Mouse (Mus musculus) myocyte (in vitro differentiated cells): ENCODE results near the gene Htr1f. TPM values are rescaled to one million over a fixed set of nuclear protein-coding genes. Genes with fewer than 3 reads are reported as not detected.

Experiments
- H3K27me3 ChIP-seq: one replicate; pipeline ENCODE4 v1.6.1; 2011; ENCODE audit not compliant: control insufficient read depth, insufficient read depth, insufficient read length
- H3K36me3 ChIP-seq: one replicate; pipeline ENCODE4 v1.6.1; 2011; ENCODE audit not compliant: control insufficient read depth, insufficient read depth
- H3K4me2 ChIP-seq: one replicate; pipeline ENCODE4 v1.6.1; 2011; ENCODE audit warnings: low read depth, control low read depth
- H3K4me3 ChIP-seq: one replicate; pipeline ENCODE4 v1.5.1; 2011; ENCODE audit warnings: mild to moderate bottlenecking, control low read depth, moderate library complexity
- H3K79me2 ChIP-seq: one replicate; pipeline ENCODE4 v1.6.1; 2011; ENCODE audit not compliant: control insufficient read depth, insufficient read depth
- H3ac ChIP-seq: one replicate; pipeline ENCODE4 v1.6.1; 2011; ENCODE audit not compliant: control insufficient read depth, insufficient read length
- CEBPB ChIP-seq: IDR thresholded peaks from 2 replicates; pipeline ENCODE4 v1.6.1; 2011; ENCODE audit warnings: mild to moderate bottlenecking, moderate library complexity; ENCODE audit not compliant: poor library complexity, insufficient read depth, severe bottlenecking
- E2F4 ChIP-seq: IDR thresholded peaks from one replicate; pipeline ENCODE4 v1.6.1; 2011; ENCODE audit warnings: mild to moderate bottlenecking, control low read depth, moderate library complexity; ENCODE audit not compliant: insufficient read depth
- MAX ChIP-seq: IDR thresholded peaks from one replicate; pipeline ENCODE4 v1.6.1; 2011; ENCODE audit warnings: low read depth, mild to moderate bottlenecking, control low read depth
- MYOD1 ChIP-seq, 3 experiments: IDR thresholded peaks; one replicate each; pipeline ENCODE4 v1.6.1; 2011; ENCODE audit warnings: control low read depth in 2 of 3, low read depth in 2 of 3, mild to moderate bottlenecking in 2 of 3, moderate library complexity in 1 of 3; ENCODE audit not compliant: insufficient read length in 2 of 3, control insufficient read depth in 1 of 3
- MYOG ChIP-seq, 3 experiments: IDR thresholded peaks; one replicate each; pipeline ENCODE4 v1.6.1; 2011; ENCODE audit warnings: control low read depth in 2 of 3, low read depth in 2 of 3, mild to moderate bottlenecking in 2 of 3; ENCODE audit not compliant: insufficient read length in 2 of 3, control insufficient read depth in 1 of 3, insufficient read depth in 1 of 3
- POLR2A ChIP-seq: IDR thresholded peaks from one replicate; pipeline ENCODE4 v1.6.1; 2011; ENCODE audit warnings: low read depth, mild to moderate bottlenecking, control low read depth, moderate library complexity; ENCODE audit not compliant: insufficient read length
- POLR2AphosphoS2 ChIP-seq: IDR thresholded peaks from one replicate; pipeline ENCODE4 v1.6.1; 2011; ENCODE audit warnings: low read depth, control low read depth; ENCODE audit not compliant: insufficient read length
- REST ChIP-seq: IDR thresholded peaks from one replicate; pipeline ENCODE4 v1.6.1; 2011; ENCODE audit warnings: mild to moderate bottlenecking, control low read depth, moderate library complexity; ENCODE audit not compliant: insufficient read depth, insufficient read length
- SRF ChIP-seq: IDR thresholded peaks from one replicate; pipeline ENCODE4 v1.6.1; 2011; ENCODE audit warnings: low read depth; ENCODE audit not compliant: control insufficient read depth, insufficient read length
- TCF12 ChIP-seq: IDR thresholded peaks from one replicate; pipeline ENCODE4 v1.6.1; 2011; ENCODE audit warnings: mild to moderate bottlenecking, control low read depth; ENCODE audit not compliant: poor library complexity, insufficient read depth, severe bottlenecking
- TCF3 ChIP-seq: IDR thresholded peaks from one replicate; pipeline ENCODE4 v1.6.1; 2011; ENCODE audit warnings: low read depth, control low read depth; ENCODE audit not compliant: insufficient read length
- USF1 ChIP-seq: IDR thresholded peaks from one replicate; pipeline ENCODE4 v1.6.1; 2011; ENCODE audit warnings: low read depth, mild to moderate bottlenecking, control low read depth, moderate library complexity
- polyA plus RNA-seq: library from polyadenylated mRNA; unstranded; fragments of >200 nt; fragmentation: generic; extraction: Trizol; gene quantifications from one replicate; pipeline ENCODE4 v1.2.1, GENCODE M21; 2012; ENCODE audit warnings: missing spikeins

Htr1f gene
- not detected for polyA plus RNA-seq

DNA sequence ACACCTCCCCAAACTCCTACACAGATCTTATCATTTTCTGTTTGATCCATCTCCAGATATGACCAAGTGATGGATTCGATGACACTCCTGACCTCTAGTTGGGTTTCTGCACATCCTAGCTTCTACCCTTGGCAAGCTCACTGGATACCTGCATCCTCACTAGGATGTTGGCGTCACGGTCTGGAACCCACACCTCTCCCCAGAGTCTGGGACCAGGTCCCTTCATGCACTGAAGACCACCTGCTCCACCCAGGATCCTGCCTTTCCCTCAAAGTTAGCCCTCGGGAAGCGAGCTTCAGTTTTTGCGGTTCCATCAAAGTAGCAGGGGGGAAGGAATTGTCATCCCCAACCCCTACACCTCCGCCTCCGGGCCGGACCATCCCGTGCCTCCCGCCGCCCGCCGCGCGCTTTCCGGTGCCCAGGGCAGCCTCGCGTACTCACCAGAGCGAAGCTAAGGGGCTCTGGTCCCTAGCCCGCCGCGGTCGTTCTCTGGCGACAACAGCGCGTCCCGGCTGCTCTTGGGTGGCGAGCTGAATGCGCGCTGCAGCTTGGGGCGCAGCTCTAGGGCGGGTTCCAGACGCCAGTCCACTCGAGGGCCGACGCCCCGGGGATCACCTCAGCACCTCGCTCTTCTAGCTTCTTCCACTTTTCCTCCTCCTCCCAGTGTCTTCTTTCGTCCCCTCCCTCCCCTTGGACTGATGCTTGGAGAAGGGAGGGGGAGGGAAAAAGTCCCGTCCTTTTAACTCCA lies at the start of gene Htr1f:
Gene Htr1f (minus strand): TSS at position 671 of the 748 bp plus-strand sequence.
- no peaks in the 10 kb centered on the region for H3K79me2 ChIP-seq

DNA sequence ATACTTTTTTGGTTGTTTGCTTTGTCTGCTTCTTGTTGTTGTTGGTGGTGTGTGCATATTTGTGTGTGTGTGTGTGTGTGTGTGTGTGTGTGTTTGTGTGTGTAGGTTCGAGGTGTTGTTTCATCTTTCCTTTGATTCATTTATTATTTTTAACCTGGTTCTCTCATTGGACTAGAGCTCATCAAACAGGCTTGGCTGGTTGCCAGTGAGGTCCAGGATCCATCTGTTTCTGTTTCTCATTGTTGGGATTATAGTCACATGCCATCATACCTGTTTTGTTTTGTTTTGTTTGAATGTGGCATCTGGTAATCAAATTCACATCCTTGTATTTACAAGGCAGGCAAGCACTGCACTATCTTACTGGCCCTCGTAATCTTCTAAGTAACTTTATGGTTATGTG lies 34.1 kb upstream of the Htr1f start:
- no peaks in the 10 kb centered on the region for H3K27me3 ChIP-seq
- H3ac ChIP-seq = no peak overlapping the region
- H3K36me3 ChIP-seq = no peaks in the 10 kb centered on the region
- no peaks in the 10 kb centered on the region for H3K79me2 ChIP-seq
- TF ChIP-seq POLR2A = no peak
- TF ChIP-seq TCF3 = no peak
- TF ChIP-seq POLR2AphosphoS2 = no peak
- no peak for TF ChIP-seq USF1
- no peak for TF ChIP-seq CEBPB
- TF ChIP-seq MYOD1 (IDR thresholded peaks at IDR 0.05; ENCODE audit: control insufficient read depth in 1 of 3, insufficient read length in 2 of 3, low read depth in 2 of 3) = no peak
- no peak for TF ChIP-seq MAX
- no peak for TF ChIP-seq E2F4
- TF ChIP-seq SRF = no peak
- TF ChIP-seq MYOG (IDR thresholded peaks at IDR 0.05; ENCODE audit: control insufficient read depth in 1 of 3, insufficient read depth in 1 of 3, insufficient read length in 2 of 3, low read depth in 2 of 3) = no peak
- no peak for TF ChIP-seq REST
- TF ChIP-seq TCF12 = no peak
- H3K4me3 ChIP-seq = no peak overlapping the region
- H3K4me2 ChIP-seq = no peak overlapping the region

More for the DNA sequence above, at the start of gene Htr1f:
- no peak within 1 kb of the TSS for H3K4me3 ChIP-seq
- H3K27me3 ChIP-seq = no peaks in the 10 kb centered on the region
- H3K4me2 ChIP-seq = no peak within 1 kb of the TSS
- H3K36me3 ChIP-seq = no peaks in the 10 kb centered on the region
- no peak for TF ChIP-seq MAX
- no peak for TF ChIP-seq MYOG (IDR thresholded peaks at IDR 0.05; ENCODE audit: control insufficient read depth in 1 of 3, insufficient read depth in 1 of 3, insufficient read length in 2 of 3, low read depth in 2 of 3)
- TF ChIP-seq POLR2AphosphoS2 = no peak
- TF ChIP-seq TCF3 = no peak
- TF ChIP-seq TCF12 = no peak
- no peak for TF ChIP-seq MYOD1 (IDR thresholded peaks at IDR 0.05; ENCODE audit: control insufficient read depth in 1 of 3, insufficient read length in 2 of 3, low read depth in 2 of 3)
- no peak for TF ChIP-seq CEBPB
- no peak for TF ChIP-seq SRF
- no peak for TF ChIP-seq REST
- TF ChIP-seq POLR2A = no peak
- no peak for TF ChIP-seq E2F4
- TF ChIP-seq USF1 = no peak
- no peak within 1 kb of the TSS for H3ac ChIP-seq

DNA sequence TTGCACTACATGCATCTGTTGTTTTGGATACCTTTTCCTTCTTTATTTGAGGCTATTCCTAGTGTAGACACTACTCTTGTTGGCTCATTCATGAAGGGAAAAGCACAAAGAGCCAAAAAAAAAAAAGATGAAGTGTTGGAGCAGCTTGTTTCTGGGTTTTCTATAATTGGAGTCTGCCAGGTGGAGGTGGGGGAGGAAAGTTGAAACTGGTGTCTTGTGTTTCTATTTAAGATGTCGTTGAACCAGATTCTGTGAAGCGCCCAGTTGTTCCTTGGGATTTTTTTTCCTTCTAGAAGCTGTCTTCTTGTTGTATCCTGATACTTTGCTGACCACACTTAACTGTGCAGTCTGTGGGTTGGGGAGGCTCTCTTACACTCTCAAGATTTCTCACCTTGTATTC lies 23.7 kb upstream of the Htr1f start:
- Histone ChIP-seq H3K79me2 (no peaks in the 10 kb centered on the region), H3ac (no peak overlapping the region), H3K4me2 (no peak overlapping the region), H3K36me3 (no peaks in the 10 kb centered on the region), H3K4me3 (no peak overlapping the region), H3K27me3 (no peaks in the 10 kb centered on the region)
- TF ChIP-seq E2F4 (no peak), MYOG (IDR thresholded peaks at IDR 0.05; ENCODE audit: control insufficient read depth in 1 of 3, insufficient read depth in 1 of 3, insufficient read length in 2 of 3, low read depth in 2 of 3) (no peak), REST (no peak), POLR2A (no peak), USF1 (no peak), TCF12 (no peak), SRF (no peak), POLR2AphosphoS2 (no peak), MYOD1 (IDR thresholded peaks at IDR 0.05; ENCODE audit: control insufficient read depth in 1 of 3, insufficient read length in 2 of 3, low read depth in 2 of 3) (no peak), TCF3 (no peak), MAX (no peak), CEBPB (no peak)

DNA sequence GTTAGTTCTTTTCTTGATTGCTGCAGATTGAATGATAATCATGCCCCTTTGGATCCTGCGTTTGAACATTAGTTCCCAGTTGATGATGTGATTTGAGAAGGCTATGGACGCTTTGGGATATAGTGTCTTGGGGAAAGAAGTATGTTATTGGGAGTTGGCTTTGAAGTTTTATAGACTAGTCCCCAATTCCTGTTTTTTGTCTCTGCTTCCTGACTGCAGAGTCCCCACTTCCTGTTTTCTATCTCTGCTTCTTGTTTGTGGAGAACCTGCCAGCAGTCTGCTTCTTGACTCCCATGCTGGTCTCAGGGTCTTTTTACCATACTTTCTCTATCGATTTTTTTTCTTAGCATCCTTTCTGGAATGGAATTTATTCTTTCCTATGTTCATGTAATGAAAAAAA lies 22.2 kb upstream of the Htr1f start:
- H3K36me3 ChIP-seq = no peaks in the 10 kb centered on the region
- no peak overlapping the region for H3K4me3 ChIP-seq
- no peaks in the 10 kb centered on the region for H3K79me2 ChIP-seq
- H3ac ChIP-seq = no peak overlapping the region
- TF ChIP-seq REST (no peak), MAX (no peak), CEBPB (no peak)
- H3K4me2 ChIP-seq = no peak overlapping the region
- no peaks in the 10 kb centered on the region for H3K27me3 ChIP-seq

DNA sequence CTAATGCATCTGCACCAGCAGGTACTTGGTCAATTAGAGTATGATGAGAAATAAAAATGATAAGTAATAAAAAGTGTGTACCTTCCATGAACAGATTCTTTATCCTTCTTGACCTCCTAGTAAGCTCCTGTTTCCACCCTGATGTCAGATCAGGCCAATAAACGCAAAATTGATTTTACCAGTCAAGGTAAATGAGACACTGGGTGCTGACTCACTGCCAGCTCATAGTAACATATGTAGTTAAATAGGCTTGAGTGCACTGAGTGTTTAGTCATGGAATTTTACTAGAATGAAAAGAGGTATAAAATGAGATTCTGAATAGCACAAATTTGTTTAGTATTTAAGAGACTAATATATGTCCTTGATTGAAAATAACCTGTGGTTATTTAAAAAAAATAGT lies 6.6 kb upstream of the Htr1f start:
- no peaks in the 10 kb centered on the region for H3K79me2 ChIP-seq
- no peak overlapping the region for H3K4me2 ChIP-seq
- TF ChIP-seq CEBPB (no peak), TCF3 (no peak), MYOD1 (IDR thresholded peaks at IDR 0.05; ENCODE audit: control insufficient read depth in 1 of 3, insufficient read length in 2 of 3, low read depth in 2 of 3) (no peak), MYOG (IDR thresholded peaks at IDR 0.05; ENCODE audit: control insufficient read depth in 1 of 3, insufficient read depth in 1 of 3, insufficient read length in 2 of 3, low read depth in 2 of 3) (no peak), TCF12 (no peak), SRF (no peak), POLR2A (no peak), MAX (no peak)
- H3K36me3 ChIP-seq = no peaks in the 10 kb centered on the region
- no peak overlapping the region for H3K4me3 ChIP-seq
- H3ac ChIP-seq = no peak overlapping the region
- no peaks in the 10 kb centered on the region for H3K27me3 ChIP-seq
